Mouse (Mus musculus): Measurements from ENCODE around the gene Nfatc3. TPM values are rescaled to one million over a fixed set of nuclear protein-coding genes. Genes with fewer than 3 reads are reported as not detected.

The Nfatc3 gene
- polyA plus RNA-seq, 1 experiment from 2014 or later: 3.8 TPM

DNA sequence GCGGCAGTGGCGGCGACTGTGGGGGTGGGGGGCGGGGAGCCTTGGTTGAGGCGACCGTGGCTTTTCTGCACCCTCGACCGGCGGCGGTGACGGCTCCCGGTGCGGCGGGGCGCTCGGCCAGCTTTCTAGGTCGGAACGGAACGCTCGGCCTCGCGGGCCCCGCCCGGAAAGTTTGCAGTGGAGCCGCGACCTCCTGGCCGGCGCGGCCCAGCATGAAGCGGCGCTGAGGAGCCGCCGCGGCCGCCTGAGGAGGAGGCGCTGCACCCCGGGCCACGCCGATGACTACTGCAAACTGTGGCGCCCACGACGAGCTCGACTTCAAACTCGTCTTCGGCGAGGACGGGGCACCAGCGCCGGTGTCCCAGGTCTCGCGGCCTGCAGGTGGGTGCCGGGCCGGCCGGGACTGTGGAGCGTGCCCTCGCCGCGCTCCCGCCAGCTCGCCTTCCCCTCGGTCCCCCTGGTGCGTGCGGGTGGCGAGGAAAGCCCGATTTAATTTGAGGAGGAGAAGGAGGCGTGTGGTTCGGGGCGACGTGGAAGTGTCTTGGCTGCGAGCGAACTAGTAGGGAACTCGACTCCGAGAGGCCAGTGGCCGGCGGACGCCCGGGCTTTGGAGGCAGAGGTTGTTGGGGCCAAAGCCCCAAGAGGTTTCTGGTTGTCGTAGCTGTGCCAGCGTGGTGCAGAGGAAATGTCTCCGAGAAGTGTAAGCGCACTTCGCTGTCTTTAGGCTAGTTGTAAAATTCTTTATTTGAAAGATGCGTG is 1.2 kb downstream of the Nfatc3 start:
- Histone ChIP-seq H3K4me1 (replicated peaks) (peaks cover 59% of the 10 kb centered on the region), H3K27me3 (no peaks in the 10 kb centered on the region), H3K9ac (peak overlapping the region; percentile 94), H3K9me3 (replicated peaks) (no peaks in the 10 kb centered on the region), H3K36me3 (0 out of 2 replicates have a peak, but pooled peaks cover 3% of the 10 kb centered on the region), H3K4me3 (replicated peaks) (peak overlapping the region; percentile 91), H3K27ac (peak overlapping the region; percentile 93), H3K4me2 (peak overlapping the region; percentile 70)
- under 1% methylated on average over 81 of the region's 83 CpGs for WGBS (ENCODE audit: insufficient replicate concordance)
- peak; percentile 68 for ATAC-seq (ENCODE audit: low read depth)
- DNase-seq: peak; percentile 65

DNA sequence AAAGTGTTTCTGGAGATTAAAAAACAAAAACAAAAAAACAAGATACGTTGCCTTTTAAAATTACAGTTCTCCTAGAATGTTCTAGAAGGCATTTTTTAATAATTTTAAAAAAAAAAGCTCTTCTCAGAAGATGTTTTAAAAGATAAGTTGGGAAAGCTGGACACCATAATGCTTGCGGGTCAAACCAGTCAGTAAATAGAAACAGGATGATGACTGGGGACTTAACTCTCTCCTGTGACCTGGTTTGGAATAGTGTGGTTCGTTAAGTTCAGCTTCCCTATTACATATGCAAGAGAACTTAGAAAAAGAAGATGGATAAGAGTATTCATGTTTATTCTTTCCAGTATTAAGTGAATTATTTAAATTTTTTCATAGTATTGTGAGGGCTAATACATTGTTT is 1.9 kb downstream of the Nfatc3 start:
- H3K4me2 ChIP-seq: peak overlapping the region; percentile 70

DNA sequence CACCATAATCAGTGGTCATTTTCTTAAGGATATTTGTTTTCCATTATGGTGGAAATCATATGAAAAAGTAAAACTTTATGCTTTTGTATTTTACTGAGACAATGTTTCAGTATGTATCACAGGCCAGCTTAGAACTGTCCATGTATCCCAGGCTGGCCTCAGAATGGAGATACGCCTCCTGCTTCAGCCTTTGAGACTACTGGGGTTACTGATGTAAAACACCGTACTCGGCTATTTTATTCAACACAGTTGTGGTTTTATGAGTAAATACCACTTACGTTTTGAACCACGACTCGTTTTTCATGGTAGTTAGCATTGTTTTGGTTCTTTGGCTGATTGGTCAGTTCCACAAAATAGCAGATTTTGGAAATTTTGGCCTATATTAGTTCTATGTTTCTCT is 3.0 kb downstream of the Nfatc3 start:
- no peak for DNase-seq
- Histone ChIP-seq H3K27ac (no peak overlapping the region), H3K4me3 (replicated peaks) (peak overlapping the region; percentile 91), H3K36me3 (no peaks in the 10 kb centered on the region), H3K9ac (peak overlapping the region; percentile 94), H3K9me3 (replicated peaks) (no peaks in the 10 kb centered on the region), H3K4me1 (replicated peaks) (peaks cover 60% of the 10 kb centered on the region), H3K4me2 (peak overlapping the region; percentile 70), H3K27me3 (no peaks in the 10 kb centered on the region)
- 55% methylated on average over 6 of the region's 6 CpGs for WGBS (ENCODE audit: insufficient replicate concordance)
- ATAC-seq (ENCODE audit: low read depth): no peak

More for the DNA sequence above, 1.9 kb downstream of the Nfatc3 start:
- DNase-seq: no peak
- H3K27ac ChIP-seq: peak overlapping the region; percentile 93
- peak overlapping the region; percentile 91 for H3K4me3 ChIP-seq (replicated peaks)
- 0% methylated on average over 3 of the region's 3 CpGs for WGBS (ENCODE audit: insufficient replicate concordance)
- H3K36me3 ChIP-seq: no peaks in the 10 kb centered on the region
- ATAC-seq (ENCODE audit: low read depth): no peak
- H3K27me3 ChIP-seq: no peaks in the 10 kb centered on the region
- H3K9me3 ChIP-seq (replicated peaks): no peaks in the 10 kb centered on the region
- peak overlapping the region; percentile 94 for H3K9ac ChIP-seq
- H3K4me1 ChIP-seq (replicated peaks): peaks cover 60% of the 10 kb centered on the region

- peaks cover 49% of the 10 kb centered on the region for H3K4me1 ChIP-seq (replicated peaks)
- no peaks in the 10 kb centered on the region for H3K36me3 ChIP-seq
- H3K27ac ChIP-seq: peak overlapping the region; percentile 69
- no peak overlapping the region; the same call in 1 of the 2 replicates for H3K9ac ChIP-seq
- DNase-seq (no peak), ATAC-seq (ENCODE audit: low read depth) (no peak)
- 49% methylated on average over 7 of the region's 7 CpGs for WGBS (ENCODE audit: insufficient replicate concordance)
- peak overlapping the region; percentile 70 for H3K4me2 ChIP-seq
- no peaks in the 10 kb centered on the region for H3K27me3 ChIP-seq
- peak overlapping the region; percentile 1 for H3K4me3 ChIP-seq (replicated peaks)
- H3K9me3 ChIP-seq (replicated peaks): no peaks in the 10 kb centered on the region
Observed at GRCm38 (mm10) chr8:106063046-106063445, 4.4 kb downstream of the Nfatc3 start.

- Histone ChIP-seq H3K9ac (no peak overlapping the region), H3K4me2 (no peak overlapping the region), H3K4me3 (replicated peaks) (no peak overlapping the region), H3K36me3 (no peaks in the 10 kb centered on the region), H3K27ac (no peak overlapping the region), H3K4me1 (replicated peaks) (peaks cover 40% of the 10 kb centered on the region), H3K9me3 (replicated peaks) (no peaks in the 10 kb centered on the region), H3K27me3 (no peaks in the 10 kb centered on the region)
- ATAC-seq (ENCODE audit: low read depth): no peak
- 91% methylated on average over 2 of the region's 2 CpGs for WGBS (ENCODE audit: insufficient replicate concordance)
- no peak for DNase-seq
Observed at GRCm38 (mm10) chr8:106066721-106067120, 8.1 kb downstream of the Nfatc3 start.

GRCm38 (mm10) chr8:106069565-106069964 is 10.9 kb downstream of the Nfatc3 start:
- Histone ChIP-seq H3K27ac (no peak overlapping the region), H3K9me3 (replicated peaks) (no peaks in the 10 kb centered on the region), H3K27me3 (no peaks in the 10 kb centered on the region), H3K36me3 (no peaks in the 10 kb centered on the region), H3K4me1 (replicated peaks) (peaks cover 18% of the 10 kb centered on the region), H3K4me3 (replicated peaks) (no peak overlapping the region), H3K9ac (no peak overlapping the region), H3K4me2 (no peak overlapping the region)
- WGBS (ENCODE audit: insufficient replicate concordance): 79% methylated on average over 1 of the region's 1 CpGs
- ATAC-seq (ENCODE audit: low read depth) (no peak), DNase-seq (no peak)

GRCm38 (mm10) chr8:106072113-106072512 is 13.5 kb downstream of the Nfatc3 start:
- no peak for DNase-seq
- 0 out of 2 replicates have a peak, but pooled peaks cover under 1% of the 10 kb centered on the region for H3K9me3 ChIP-seq (replicated peaks)

DNA sequence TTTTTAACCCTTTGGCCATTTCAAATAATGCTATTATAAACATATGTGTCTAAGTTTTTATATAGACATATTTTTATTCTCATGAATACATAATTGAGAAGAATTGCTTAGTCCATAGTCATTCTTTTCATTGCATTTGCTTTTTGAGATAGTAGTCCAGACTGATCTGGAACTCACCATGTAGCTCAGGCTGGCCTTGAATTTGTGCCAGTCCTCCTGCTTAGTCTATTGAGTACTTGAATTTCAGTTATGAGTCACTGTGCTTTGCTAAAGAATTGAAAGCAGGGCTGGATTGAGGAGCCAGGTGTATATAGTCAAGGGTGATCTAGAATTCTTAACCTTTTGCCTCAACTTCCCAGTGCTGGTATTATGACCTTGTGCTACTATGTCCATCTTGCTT is 15.6 kb downstream of the Nfatc3 start:
- Histone ChIP-seq H3K36me3 (peaks cover 14% of the 10 kb centered on the region), H3K27ac (no peak overlapping the region), H3K4me3 (replicated peaks) (no peak overlapping the region), H3K27me3 (no peaks in the 10 kb centered on the region), H3K9ac (no peak overlapping the region), H3K9me3 (replicated peaks) (peaks cover 4% of the 10 kb centered on the region; the same call in 1 of the 2 replicates), H3K4me1 (replicated peaks) (peaks cover 16% of the 10 kb centered on the region; the same call in 1 of the 2 replicates), H3K4me2 (no peak overlapping the region)
- ATAC-seq (ENCODE audit: low read depth) (no peak), DNase-seq (no peak)

More at GRCm38 (mm10) chr8:106072113-106072512, 13.5 kb downstream of the Nfatc3 start:
- Histone ChIP-seq H3K4me2 (no peak overlapping the region), H3K27ac (no peak overlapping the region), H3K36me3 (peaks cover 2% of the 10 kb centered on the region; the same call in 1 of the 2 replicates), H3K9ac (no peak overlapping the region), H3K4me1 (replicated peaks) (peaks cover 16% of the 10 kb centered on the region; the same call in 1 of the 2 replicates), H3K27me3 (no peaks in the 10 kb centered on the region), H3K4me3 (replicated peaks) (no peak overlapping the region)
- no peak for ATAC-seq (ENCODE audit: low read depth)

DNA sequence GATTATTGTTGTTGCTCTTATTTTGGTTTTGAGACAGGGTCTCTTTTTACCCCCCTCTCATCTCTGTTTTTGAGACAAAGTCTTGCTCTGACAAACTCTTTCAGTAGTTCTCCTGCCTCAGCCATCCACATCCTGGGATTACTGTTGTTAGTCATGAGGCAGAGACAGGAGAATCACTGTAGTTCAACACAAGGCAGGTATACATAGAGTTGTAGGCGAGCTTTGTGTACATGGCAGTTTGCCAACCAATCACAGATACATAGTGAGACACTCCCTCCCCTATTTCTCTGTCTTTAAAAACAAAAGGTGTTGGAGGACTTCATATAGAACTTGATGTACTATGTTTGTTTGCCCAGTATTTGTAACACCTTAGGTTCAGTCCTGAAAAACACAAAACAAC is 16.0 kb downstream of the Nfatc3 start:
- DNase-seq (no peak), ATAC-seq (ENCODE audit: low read depth) (no peak)
- peaks cover 18% of the 10 kb centered on the region for H3K36me3 ChIP-seq
- no peak overlapping the region for H3K27ac ChIP-seq
- H3K4me3 ChIP-seq (replicated peaks): no peak overlapping the region
- no peaks in the 10 kb centered on the region for H3K27me3 ChIP-seq
- WGBS (ENCODE audit: insufficient replicate concordance): 68% methylated on average over 1 of the region's 1 CpGs
- H3K9ac ChIP-seq: no peak overlapping the region
- peaks cover 4% of the 10 kb centered on the region; the same call in 1 of the 2 replicates for H3K9me3 ChIP-seq (replicated peaks)
- peaks cover 13% of the 10 kb centered on the region; the same call in 1 of the 2 replicates for H3K4me1 ChIP-seq (replicated peaks)
- H3K4me2 ChIP-seq: no peak overlapping the region

- peaks cover 18% of the 10 kb centered on the region for H3K36me3 ChIP-seq
- 70% methylated on average over 9 of the region's 9 CpGs for WGBS (ENCODE audit: insufficient replicate concordance)
- H3K27me3 ChIP-seq: no peaks in the 10 kb centered on the region
- H3K27ac ChIP-seq: no peak overlapping the region
- H3K9me3 ChIP-seq (replicated peaks): peaks cover 4% of the 10 kb centered on the region; the same call in 1 of the 2 replicates
- DNase-seq: no peak
- no peak overlapping the region for H3K4me2 ChIP-seq
- H3K9ac ChIP-seq: no peak overlapping the region
- H3K4me1 ChIP-seq (replicated peaks): peaks cover 11% of the 10 kb centered on the region; the same call in 1 of the 2 replicates
- no peak overlapping the region for H3K4me3 ChIP-seq (replicated peaks)
- no peak for ATAC-seq (ENCODE audit: low read depth)
Observed at GRCm38 (mm10) chr8:106075161-106075862, 16.7 kb downstream of the Nfatc3 start.

DNA sequence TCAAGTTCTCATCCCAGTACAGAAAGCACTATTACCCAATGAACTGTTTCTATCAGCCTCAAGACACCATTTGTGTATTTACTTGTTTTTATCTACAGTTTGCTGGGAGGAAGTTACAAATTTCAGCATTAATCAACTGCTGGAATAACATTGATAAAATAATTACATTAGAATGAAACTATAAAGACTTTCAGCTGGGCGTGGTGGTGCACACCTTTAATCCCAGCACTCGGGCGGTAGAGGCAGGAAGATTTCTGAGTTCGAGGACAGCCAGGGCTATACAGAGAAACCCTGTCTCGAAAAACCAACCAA is 17.2 kb downstream of the Nfatc3 start:
- Histone ChIP-seq H3K27ac (no peak overlapping the region), H3K4me1 (replicated peaks) (peaks cover 9% of the 10 kb centered on the region; the same call in 1 of the 2 replicates), H3K4me3 (replicated peaks) (no peak overlapping the region), H3K4me2 (no peak overlapping the region), H3K36me3 (peaks cover 18% of the 10 kb centered on the region), H3K9me3 (replicated peaks) (peaks cover 4% of the 10 kb centered on the region; the same call in 1 of the 2 replicates), H3K27me3 (no peaks in the 10 kb centered on the region), H3K9ac (no peak overlapping the region)
- 86% methylated on average over 5 of the region's 5 CpGs for WGBS (ENCODE audit: insufficient replicate concordance)
- no peak for ATAC-seq (ENCODE audit: low read depth)
- no peak for DNase-seq
